Mouse (Mus musculus) 3134 (cell line): ENCODE results near the gene Gnb1l.
A peak's percentile ranks its signal among the peaks of the same experiment; 100 is the strongest.

Experiments
- DNase-seq: peaks from one replicate; pipeline ENCODE4 v3.0.0-alpha.2; 2011; ENCODE audit warnings: low spot score; ENCODE audit not compliant: insufficient read length; ENCODE audit errors: extremely low read depth

Gene Gnb1l

GRCm38 (mm10) chr16:18498558-18498990, at the start of gene Gnb1l, which contains the start of gene Rtl10:
Gene Gnb1l, plus strand, starts transcription at chr16:18498713.
Gene Rtl10, plus strand, starts transcription at chr16:18498901.
- DNase-seq: peak; percentile 98

DNA sequence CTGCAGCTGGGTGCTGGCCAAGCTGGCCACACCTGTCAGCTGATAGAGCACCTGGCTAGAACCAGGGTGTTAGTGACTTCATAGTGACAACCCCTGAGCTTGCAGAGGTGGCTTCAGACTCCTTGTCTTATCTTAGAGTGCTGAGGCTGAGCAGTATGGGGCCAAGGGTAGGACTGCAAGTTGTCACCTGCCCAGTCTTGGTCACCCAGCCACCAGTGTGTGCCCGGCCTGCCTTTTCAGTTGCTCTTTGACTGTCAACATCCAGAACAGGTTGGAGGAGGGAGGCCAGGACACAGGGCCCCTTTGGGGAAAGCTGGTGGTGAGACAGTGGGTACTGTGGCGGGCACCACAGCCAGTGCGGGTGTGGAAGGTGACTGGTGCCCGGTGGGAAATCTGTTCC, 49.5 kb upstream of the Gnb1l start:
- no peak for DNase-seq

DNA sequence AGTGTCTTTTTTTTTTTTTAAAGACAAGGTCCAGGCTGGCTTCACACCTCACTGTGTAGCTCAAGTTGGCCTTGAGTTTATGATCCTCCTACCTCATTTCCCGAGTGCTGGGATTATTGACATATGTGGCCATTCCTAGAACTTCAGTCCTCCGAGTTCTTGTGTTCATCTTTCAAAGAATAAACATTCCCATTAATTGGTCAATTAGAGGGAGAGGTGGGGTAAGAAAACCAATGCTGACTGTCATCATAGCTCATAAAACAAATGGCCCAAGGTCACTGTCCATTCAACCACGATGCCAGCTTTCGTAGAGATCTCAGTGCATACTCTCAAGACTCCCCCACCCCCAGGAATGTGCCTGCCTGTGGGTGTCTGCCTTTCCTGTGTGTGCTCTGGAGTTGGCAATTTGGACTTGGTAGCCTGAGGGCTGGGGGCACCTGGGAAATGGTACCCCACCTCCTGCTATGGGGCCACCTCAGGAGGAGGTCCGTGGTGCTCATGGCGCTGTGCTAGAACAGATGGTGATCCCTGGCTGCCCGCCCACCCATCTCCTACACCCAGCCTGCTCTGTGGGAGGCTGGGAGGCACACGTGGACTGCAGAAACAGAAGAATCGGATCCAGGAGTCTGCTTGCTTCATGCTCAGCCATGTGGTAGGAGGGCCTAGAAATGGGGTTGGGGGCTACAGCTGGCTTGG, 46.9 kb upstream of the Gnb1l start:
- no peak for DNase-seq

DNA sequence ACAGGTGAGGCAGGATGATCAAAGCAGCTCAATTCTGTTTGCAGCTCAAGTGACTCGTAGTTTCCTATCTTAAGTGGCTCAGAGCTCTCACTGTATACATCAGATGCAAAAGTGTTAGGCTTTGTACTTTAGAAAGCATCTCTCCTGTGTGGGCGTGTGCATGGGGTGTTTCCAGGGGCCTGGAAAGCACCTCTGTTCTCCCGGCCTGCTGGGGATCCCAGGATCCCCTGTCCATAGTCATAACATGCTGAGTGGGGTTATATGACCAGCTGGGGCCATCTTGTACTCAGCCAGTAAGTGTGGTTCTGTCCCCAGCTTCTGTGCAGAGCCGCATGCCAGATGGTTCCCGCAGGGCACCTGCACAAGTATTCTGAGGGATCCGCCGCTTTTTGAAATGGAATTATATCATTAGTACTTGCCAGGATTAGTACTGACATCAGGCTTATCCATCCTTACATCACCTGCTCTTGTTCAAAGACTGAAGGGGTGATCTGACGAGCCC, 46.1 kb upstream of the Gnb1l start:
- DNase-seq: no peak

DNA sequence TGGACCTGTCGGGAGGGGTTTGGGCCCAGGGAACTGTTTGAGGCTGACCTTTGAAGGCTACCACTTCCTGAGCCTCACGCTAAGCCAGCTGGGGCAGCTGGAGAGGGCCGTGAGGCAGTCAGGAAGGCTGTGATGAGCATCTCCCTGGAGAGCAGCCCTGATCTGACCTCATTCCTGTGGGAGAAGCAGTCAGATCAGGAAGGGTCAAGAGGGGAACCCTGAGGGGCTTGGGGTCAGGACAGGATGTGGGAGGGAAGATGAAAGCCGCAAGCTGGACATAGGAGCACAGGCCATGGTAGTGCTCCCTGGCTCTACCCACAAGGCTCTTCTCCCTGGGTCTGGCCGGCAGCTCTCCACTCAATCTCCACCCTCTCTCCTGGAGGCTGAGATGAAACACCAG, 44.7 kb upstream of the Gnb1l start:
- no peak for DNase-seq

- no peak for DNase-seq
Measured at GRCm38 (mm10) chr16:18455407-18455806, 43.1 kb upstream of the Gnb1l start.

DNA sequence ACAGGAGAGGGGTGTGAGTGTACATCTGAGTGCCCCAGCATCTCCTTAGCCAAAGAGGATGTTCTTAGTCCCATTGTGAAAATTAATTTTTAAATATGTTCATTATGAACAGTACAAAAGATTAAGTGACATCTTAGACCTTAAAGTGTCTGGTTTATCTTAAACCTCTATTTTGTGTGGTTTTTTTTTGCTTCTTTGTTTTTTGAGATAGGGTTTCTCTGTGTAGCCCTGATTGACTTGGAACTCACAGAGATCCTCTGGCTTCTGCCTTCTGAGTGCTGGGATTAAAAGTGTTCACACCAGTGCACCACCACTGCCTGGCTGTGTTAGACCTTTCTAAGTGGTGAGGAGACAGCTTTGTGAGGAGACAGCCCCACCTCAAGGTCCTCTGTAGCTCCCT, 39.9 kb upstream of the Gnb1l start:
- DNase-seq: no peak

GRCm38 (mm10) chr16:18459335-18459954, 39.1 kb upstream of the Gnb1l start:
- DNase-seq: peak; percentile 59

GRCm38 (mm10) chr16:18459955-18460370, 38.5 kb upstream of the Gnb1l start:
- no peak for DNase-seq

- no peak for DNase-seq
Measured at GRCm38 (mm10) chr16:18460826-18461225, 37.7 kb upstream of the Gnb1l start.

GRCm38 (mm10) chr16:18462031-18462430, 36.5 kb upstream of the Gnb1l start:
- DNase-seq: no peak

GRCm38 (mm10) chr16:18462598-18462997, 35.9 kb upstream of the Gnb1l start:
- no peak for DNase-seq

DNA sequence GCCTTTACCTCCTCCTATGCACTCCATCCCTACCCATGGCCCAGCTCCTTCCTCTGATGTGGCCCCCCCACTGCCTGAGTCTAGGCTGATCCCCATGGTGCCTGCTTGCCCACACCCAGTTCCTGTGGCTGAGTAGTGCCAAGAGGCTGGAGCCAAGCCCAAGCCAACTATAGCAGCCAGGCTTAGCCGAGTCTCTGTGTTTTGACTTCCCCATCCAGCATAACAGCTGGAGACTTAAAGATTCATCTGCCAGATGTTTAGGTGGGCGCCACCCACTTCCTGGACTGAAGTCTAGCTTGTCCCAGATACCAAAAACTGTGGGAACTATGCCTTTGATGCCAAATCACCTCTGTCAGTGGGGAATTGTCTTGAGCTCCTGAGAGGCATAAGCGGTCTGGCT, 34.2 kb upstream of the Gnb1l start:
- no peak for DNase-seq

- no peak for DNase-seq
Measured at GRCm38 (mm10) chr16:18470829-18471228, 27.7 kb upstream of the Gnb1l start.

GRCm38 (mm10) chr16:18471381-18471955, 27.0 kb upstream of the Gnb1l start:
- peak; percentile 64 for DNase-seq

DNA sequence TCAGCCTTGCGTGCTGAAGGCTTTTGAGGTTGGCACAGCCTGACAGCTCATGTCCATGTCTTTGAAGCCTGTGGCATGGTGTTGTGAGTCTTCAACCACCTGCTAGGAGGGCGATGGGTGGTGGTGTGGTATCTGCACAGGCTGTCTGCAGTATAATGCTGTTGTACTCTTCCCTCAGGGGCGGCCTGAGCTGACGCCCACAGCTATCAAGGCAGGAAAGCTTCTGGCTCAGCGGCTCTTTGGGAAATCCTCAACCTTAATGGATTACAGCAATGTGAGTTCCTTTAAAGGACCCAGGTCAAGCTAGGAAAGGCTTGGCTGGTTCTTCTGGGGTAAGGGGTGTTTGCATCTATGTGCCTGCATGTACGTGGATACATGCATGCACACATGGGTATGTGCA, 26.5 kb upstream of the Gnb1l start:
- no peak for DNase-seq

DNA sequence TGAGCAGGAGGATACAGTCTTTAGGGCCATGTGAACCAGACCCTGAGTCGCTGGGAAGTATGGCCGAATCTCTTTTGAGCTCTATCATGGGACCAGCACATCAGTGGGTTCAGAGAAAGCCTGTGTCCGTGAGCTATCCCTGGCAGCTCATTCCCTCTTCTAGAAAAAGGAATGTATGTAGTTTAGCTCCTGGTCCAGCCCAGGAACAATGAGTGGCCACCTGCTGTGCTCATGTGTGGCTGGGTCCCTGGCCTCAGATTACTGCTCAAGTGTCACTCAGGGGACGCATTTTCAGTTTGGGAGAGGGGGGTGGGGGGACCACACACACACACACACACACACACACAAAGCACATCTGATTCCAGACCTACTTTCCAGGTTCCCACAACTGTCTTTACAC, 26.1 kb upstream of the Gnb1l start:
- DNase-seq: no peak

DNA sequence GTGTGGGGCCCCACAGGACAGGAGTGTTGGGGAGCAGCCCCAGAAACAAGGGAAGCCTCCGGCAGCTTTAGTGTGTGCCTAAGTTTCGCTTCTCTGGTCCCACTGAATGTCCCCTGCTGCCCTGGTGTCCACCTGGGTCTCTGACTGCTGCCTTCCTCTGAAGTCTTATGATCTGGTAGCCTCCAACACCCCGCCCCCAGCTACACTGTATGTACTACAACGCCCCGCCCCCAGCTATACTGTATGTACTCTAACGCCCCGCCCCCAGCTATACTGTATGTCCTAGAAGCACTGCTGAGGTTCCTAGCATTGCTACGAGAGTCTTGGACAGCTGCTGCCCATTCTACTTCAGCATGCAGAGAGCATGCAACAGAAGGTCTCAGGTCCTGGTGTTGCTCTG, 25.5 kb upstream of the Gnb1l start:
- DNase-seq: no peak

DNA sequence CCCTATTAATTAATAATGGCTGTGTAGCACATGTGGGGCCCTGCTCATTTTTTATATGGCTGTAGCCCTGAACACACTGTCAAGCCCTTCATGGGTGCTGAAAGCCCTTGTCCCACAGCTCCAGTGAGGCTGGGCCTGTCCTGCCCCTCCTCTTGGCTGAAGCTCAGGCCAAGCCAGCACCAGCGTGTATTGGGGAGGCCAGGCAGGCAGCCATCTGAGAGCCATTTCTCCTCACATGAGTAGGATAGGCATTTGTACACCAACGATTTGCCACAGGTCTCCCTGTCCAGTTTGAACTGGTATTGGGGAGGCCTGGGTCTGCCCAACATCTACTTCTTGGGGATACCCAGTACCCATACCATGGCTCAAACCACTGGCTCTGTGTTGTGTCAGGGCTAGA, 24.5 kb upstream of the Gnb1l start:
- DNase-seq: no peak

GRCm38 (mm10) chr16:18477996-18478395, 20.5 kb upstream of the Gnb1l start:
- no peak for DNase-seq

GRCm38 (mm10) chr16:18479667-18480066, 18.8 kb upstream of the Gnb1l start:
- DNase-seq: peak; percentile 42

- DNase-seq: no peak
Measured at GRCm38 (mm10) chr16:18480933-18481485, 17.5 kb upstream of the Gnb1l start.
